Mouse (Mus musculus) lung, adult 2 months (tissue): ENCODE measurements around the gene Gp1bb.

ENCODE experiments used
- CTCF ChIP-seq: fragments of 200-500 bp; IDR thresholded peaks from 2 replicates; pipeline ENCODE4 v1.5.1; 2011; ENCODE audit warnings: mild to moderate bottlenecking, low read length, control low read depth; ENCODE audit not compliant: insufficient read depth
- POLR2A ChIP-seq: fragments of 200-500 bp; IDR thresholded peaks from 2 replicates; pipeline ENCODE4 v1.6.1; 2011; ENCODE audit warnings: low read depth, mild to moderate bottlenecking, control low read depth, low read length, borderline replicate concordance; ENCODE audit errors: extremely low read depth

DNA sequence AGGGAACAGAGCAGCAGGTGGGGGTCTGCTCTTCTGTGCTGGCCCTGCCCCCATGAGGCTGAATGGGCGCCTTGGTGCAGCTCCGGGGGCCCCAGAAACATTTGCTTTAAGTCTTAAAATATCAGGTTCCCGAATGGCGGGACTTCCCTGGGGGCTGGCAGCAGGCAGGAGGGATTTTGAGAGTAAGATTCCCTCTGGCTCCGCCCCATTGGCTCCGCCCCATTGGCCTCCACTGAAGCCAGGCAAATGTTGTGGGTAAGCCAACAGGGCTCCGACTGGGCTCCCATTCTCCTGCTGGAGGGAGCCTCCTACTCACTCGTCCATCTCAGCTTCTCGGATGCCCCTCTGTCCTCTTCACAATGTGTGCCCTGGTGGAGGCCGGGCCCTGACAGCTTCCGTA lies 14.0 kb downstream of the Gp1bb start:
- TF ChIP-seq CTCF (no peak), POLR2A (no peak)
